Mouse (Mus musculus) heart, adult 18-20 months (tissue): ENCODE results near the gene Miga1. TPM values are rescaled to one million over a fixed set of nuclear protein-coding genes. Genes with fewer than 3 reads are reported as not detected.
A peak's percentile ranks its signal among the peaks of the same experiment; 100 is the strongest.
"Not testable (repeated sequence)": the region's sequence is repeated elsewhere in the genome, so short reads cannot be mapped to it uniquely, and the experiment has no call there.

Source experiments
- DNase-seq, 2 experiments: peaks; one replicate each; pipeline ENCODE4 v3.0.0; 2021 to 2022; ENCODE audit warnings: mixed read lengths in 1 of 2
- total RNA-seq, 2 experiments: library from RNA; stranded (reverse); gene quantifications; 2 replicates each; pipeline ENCODE4 v1.2.3; 2021

Miga1 gene
- total RNA-seq, 2 experiments from 2014 or later = 10.8 to 14.7 TPM

- DNase-seq = no peak
Observed at GRCm38 (mm10) chr3:152321765-152322547, 18.3 kb downstream of the Miga1 start.

GRCm38 (mm10) chr3:152320972-152321645 lies 19.1 kb downstream of the Miga1 start:
- DNase-seq = peak; percentile 70 to 76

GRCm38 (mm10) chr3:152316447-152317173 lies 23.6 kb downstream of the Miga1 start:
- DNase-seq = not testable (repeated sequence)

GRCm38 (mm10) chr3:152315613-152316012 lies 24.6 kb downstream of the Miga1 start:
- peak; percentile 89 for DNase-seq

GRCm38 (mm10) chr3:152314666-152315065 lies 25.5 kb downstream of the Miga1 start:
- not testable (repeated sequence) for DNase-seq

GRCm38 (mm10) chr3:152309250-152309645 lies 31.0 kb downstream of the Miga1 start:
- peak in 1 of 2 experiments; percentile 32 for DNase-seq

GRCm38 (mm10) chr3:152308485-152309249 lies 31.5 kb downstream of the Miga1 start:
- peak; percentile 52 to 77 for DNase-seq

GRCm38 (mm10) chr3:152305971-152306370 lies 34.2 kb downstream of the Miga1 start:
- no peak for DNase-seq

- peak; percentile 65 to 77 for DNase-seq
Observed at GRCm38 (mm10) chr3:152305080-152305479, 35.1 kb downstream of the Miga1 start.

- DNase-seq = peak; percentile 72 to 86
Observed at GRCm38 (mm10) chr3:152304093-152304815, 36.0 kb downstream of the Miga1 start.

- DNase-seq = no peak
Observed at GRCm38 (mm10) chr3:152302991-152303390, 37.2 kb downstream of the Miga1 start.

GRCm38 (mm10) chr3:152300376-152301337 lies 39.5 kb downstream of the Miga1 start:
- no peak for DNase-seq

GRCm38 (mm10) chr3:152295896-152296295 lies 44.3 kb downstream of the Miga1 start:
- no peak for DNase-seq

GRCm38 (mm10) chr3:152294400-152294799 lies 45.8 kb downstream of the Miga1 start:
- no peak for DNase-seq

- no peak for DNase-seq
Observed at GRCm38 (mm10) chr3:152293530-152294181, 46.6 kb downstream of the Miga1 start.

GRCm38 (mm10) chr3:152291895-152292294 lies 48.3 kb downstream of the Miga1 start:
- no peak for DNase-seq

GRCm38 (mm10) chr3:152290175-152290798 lies 49.9 kb downstream of the Miga1 start:
- no peak for DNase-seq

GRCm38 (mm10) chr3:152288740-152289139 lies 51.5 kb downstream of the Miga1 start:
- peak; percentile 55 to 63 for DNase-seq

GRCm38 (mm10) chr3:152288276-152288675 lies 51.9 kb downstream of the Miga1 start:
- DNase-seq = no peak
